Mouse (Mus musculus) spleen, adult 2 months (tissue): Measurements from ENCODE around the gene Ubald2. TPM values are rescaled to one million over a fixed set of nuclear protein-coding genes. Genes with fewer than 3 reads are reported as not detected.

ENCODE experiments used
- DNase-seq, 2 experiments: peaks; one replicate each; pipeline versions ENCODE4 v3.0.0 to v3.0.0-alpha.2; 2012 to 2021; ENCODE audit warnings: low spot score in 2 of 2, low read depth in 1 of 2
- H3K27ac ChIP-seq: fragments of 200-500 bp; 2 replicates; pipeline ENCODE4 v1.5.1; 2012; ENCODE audit warnings: low read length, inconsistent platforms; ENCODE audit not compliant: insufficient read depth
- H3K27me3 ChIP-seq: fragments of 200-500 bp; 2 replicates; pipeline ENCODE4 v1.6.1; 2012; ENCODE audit warnings: mild to moderate bottlenecking, moderate library complexity, low read length, inconsistent platforms; ENCODE audit not compliant: control insufficient read depth, insufficient read depth
- H3K36me3 ChIP-seq: fragments of 200-500 bp; 2 replicates; pipeline ENCODE4 v1.6.1; 2012; ENCODE audit warnings: mild to moderate bottlenecking, low read length, inconsistent platforms; ENCODE audit not compliant: control insufficient read depth, insufficient read depth
- H3K4me1 ChIP-seq: fragments of 200-500 bp; 2 replicates; pipeline ENCODE4 v1.6.1; 2011; ENCODE audit warnings: inconsistent platforms; ENCODE audit not compliant: control insufficient read depth, insufficient read depth, insufficient read length
- H3K4me3 ChIP-seq: fragments of 200-500 bp; 2 replicates; pipeline ENCODE4 v1.5.1; 2011; ENCODE audit warnings: mild to moderate bottlenecking, inconsistent platforms; ENCODE audit not compliant: insufficient read depth, insufficient read length; ENCODE audit errors: extremely low read depth
- CTCF ChIP-seq: fragments of 200-500 bp; IDR thresholded peaks from 2 replicates; pipeline ENCODE4 v1.5.1; 2011; ENCODE audit warnings: mild to moderate bottlenecking, inconsistent platforms; ENCODE audit not compliant: insufficient read depth, insufficient read length, insufficient replicate concordance; ENCODE audit errors: extremely low read depth
- POLR2A ChIP-seq: fragments of 200-500 bp; IDR thresholded peaks from 2 replicates; pipeline ENCODE4 v1.6.1; 2011; ENCODE audit warnings: low read depth, low read length, inconsistent platforms
- WGBS: fragments of 180-500 bp; shearing (Covaris S2); methylation state at CpG from one replicate; pipeline ENCODE4 v1.1.7; 2018; 5-methylcytosine and 5-hydroxymethylcytosine counted together
- polyA plus RNA-seq: library from polyadenylated mRNA; depleted of rRNA; stranded (reverse); fragments of >200 nt; gene quantifications from 2 replicates; pipeline ENCODE4 v1.2.3, GENCODE M21; 2012

Ubald2 gene
- polyA plus RNA-seq, 1 experiment: 152 TPM

- no peak overlapping the region for H3K4me3 ChIP-seq
- TF ChIP-seq POLR2A (no peak), CTCF (no peak)
- WGBS: 70% methylated on average over 9 of the region's 9 CpGs
- H3K27me3 ChIP-seq: no peaks in the 10 kb centered on the region
- no peak for DNase-seq
- H3K27ac ChIP-seq: peak overlapping the region; percentile 24; the same call in 1 of the 2 replicates
- H3K36me3 ChIP-seq: no peaks in the 10 kb centered on the region
- H3K4me1 ChIP-seq: peaks cover 19% of the 10 kb centered on the region; the same call in 1 of the 2 replicates
Measured at GRCm38 (mm10) chr11:116429862-116430613, 3.9 kb upstream of the Ubald2 start.

GRCm38 (mm10) chr11:116430723-116431427, 3.0 kb upstream of the Ubald2 start:
- H3K4me3 ChIP-seq: no peak overlapping the region

GRCm38 (mm10) chr11:116431428-116432077, 2.3 kb upstream of the Ubald2 start:
- Histone ChIP-seq H3K36me3 (peaks cover under 1% of the 10 kb centered on the region), H3K4me3 (no peak overlapping the region), H3K27ac (no peak overlapping the region), H3K27me3 (no peaks in the 10 kb centered on the region), H3K4me1 (peaks cover 26% of the 10 kb centered on the region; the same call in 1 of the 2 replicates)
- DNase-seq: no peak
- 86% methylated on average over 11 of the region's 11 CpGs for WGBS
- TF ChIP-seq CTCF (no peak), POLR2A (no peak)

More at GRCm38 (mm10) chr11:116430723-116431427, 3.0 kb upstream of the Ubald2 start:
- Histone ChIP-seq H3K27ac (no peak overlapping the region), H3K27me3 (no peaks in the 10 kb centered on the region), H3K36me3 (no peaks in the 10 kb centered on the region), H3K4me1 (peaks cover 21% of the 10 kb centered on the region; the same call in 1 of the 2 replicates)
- 82% methylated on average over 22 of the region's 22 CpGs for WGBS
- TF ChIP-seq POLR2A (no peak), CTCF (no peak)
- DNase-seq: no peak

- Histone ChIP-seq H3K27ac (no peak overlapping the region), H3K4me1 (peaks cover 30% of the 10 kb centered on the region; the same call in 1 of the 2 replicates), H3K27me3 (no peaks in the 10 kb centered on the region), H3K36me3 (peaks cover 2% of the 10 kb centered on the region), H3K4me3 (no peak overlapping the region)
- 87% methylated on average over 6 of the region's 6 CpGs for WGBS
- no peak for DNase-seq
- TF ChIP-seq CTCF (no peak), POLR2A (no peak)
Measured at GRCm38 (mm10) chr11:116432127-116432526, 1.8 kb upstream of the Ubald2 start.

- Histone ChIP-seq H3K4me1 (peaks cover 30% of the 10 kb centered on the region; the same call in 1 of the 2 replicates), H3K4me3 (no peak overlapping the region), H3K27me3 (no peaks in the 10 kb centered on the region), H3K36me3 (peaks cover 9% of the 10 kb centered on the region), H3K27ac (peak overlapping the region; percentile 37; the same call in 1 of the 2 replicates)
- 66% methylated on average over 8 of the region's 8 CpGs for WGBS
- TF ChIP-seq CTCF (no peak), POLR2A (no peak)
- no peak for DNase-seq
Measured at GRCm38 (mm10) chr11:116432593-116433355, 1.1 kb upstream of the Ubald2 start.

- H3K4me3 ChIP-seq: peak overlapping the region; percentile 92
- H3K27me3 ChIP-seq: no peaks in the 10 kb centered on the region
- DNase-seq: peak in 1 of 2 experiments; percentile 39
- TF ChIP-seq POLR2A (no peak), CTCF (no peak)
- H3K4me1 ChIP-seq: peaks cover 28% of the 10 kb centered on the region; the same call in 1 of the 2 replicates
- peak overlapping the region; percentile 91 for H3K27ac ChIP-seq
- under 1% methylated on average over 36 of the region's 67 CpGs for WGBS
- H3K36me3 ChIP-seq: peaks cover 10% of the 10 kb centered on the region
Measured at GRCm38 (mm10) chr11:116434287-116434966, 533 bp downstream of the Ubald2 start.
